Mouse (Mus musculus): ENCODE results near the gene Gm11639. TPM values are rescaled to one million over a fixed set of nuclear protein-coding genes. Genes with fewer than 3 reads are reported as not detected.

Gene Gm11639
- polyA plus RNA-seq, 1 experiment from 2014 or later: not detected

DNA sequence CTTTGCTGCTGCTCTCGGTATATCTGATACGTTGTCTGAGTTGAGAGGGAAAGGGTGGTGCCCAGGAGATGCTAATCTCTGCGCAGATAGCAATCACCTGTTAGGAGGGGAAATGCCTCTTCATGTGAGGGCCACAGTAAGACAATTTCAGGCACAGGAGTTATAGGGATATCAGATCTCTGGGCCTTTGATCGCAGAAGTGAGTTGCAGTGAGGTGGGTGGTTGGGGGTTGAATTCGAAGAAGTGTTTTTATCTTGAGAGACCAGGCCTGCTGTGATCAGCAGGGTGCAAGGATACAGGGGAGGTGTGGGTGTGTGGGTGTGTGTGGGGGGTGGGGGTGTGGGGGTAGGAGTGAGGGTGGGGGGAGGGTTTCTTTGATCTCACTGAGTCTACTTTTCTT, 24.4 kb upstream of the Gm11639 start:
- WGBS: 82% methylated on average over 5 of the region's 5 CpGs
- no peak overlapping the region for H3K4me3 ChIP-seq
- H3K4me1 ChIP-seq: no peaks in the 10 kb centered on the region
- no peaks in the 10 kb centered on the region for H3K9me3 ChIP-seq (replicated peaks)
- H3K27ac ChIP-seq: no peak overlapping the region
- H3K27me3 ChIP-seq (ENCODE audit: low read depth, poor library complexity, severe bottlenecking): no peaks in the 10 kb centered on the region
- no peaks in the 10 kb centered on the region for H3K36me3 ChIP-seq
- DNase-seq (ENCODE audit: low spot score): no peak

DNA sequence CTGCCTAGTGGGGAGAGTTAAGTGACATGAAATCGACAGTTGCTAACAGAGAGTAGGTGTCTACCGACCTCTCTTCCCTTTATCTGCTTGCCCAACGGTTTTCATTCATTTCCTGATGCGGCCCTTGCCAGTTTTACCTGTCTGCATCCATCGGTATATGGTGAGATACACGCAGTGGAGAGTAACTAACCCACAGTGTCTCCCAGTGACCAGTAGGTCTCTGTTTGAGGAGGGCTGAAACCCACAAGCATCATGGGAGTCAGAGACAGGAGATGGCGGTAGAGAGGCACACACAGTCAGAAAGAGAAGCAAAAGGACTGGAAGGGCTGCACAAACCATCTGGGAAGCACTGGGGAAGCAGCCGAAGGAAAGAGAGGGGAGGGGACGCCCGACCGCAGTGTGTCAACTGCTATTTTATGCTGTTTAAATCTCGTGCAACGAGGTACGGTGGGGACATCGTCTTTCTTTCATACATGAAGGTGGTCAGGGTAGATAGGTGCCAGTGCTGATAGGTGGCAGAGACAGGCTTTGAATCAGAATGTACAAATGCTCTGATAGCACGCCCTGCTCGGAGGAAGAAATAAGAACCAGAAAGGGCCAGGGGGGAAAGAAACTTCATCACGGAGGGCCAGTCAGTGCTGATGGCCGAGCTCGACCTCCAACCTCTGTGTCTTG, 23.8 kb upstream of the Gm11639 start:
- H3K4me3 ChIP-seq: no peak overlapping the region
- no peak for DNase-seq (ENCODE audit: low spot score)
- no peaks in the 10 kb centered on the region for H3K9me3 ChIP-seq (replicated peaks)
- H3K4me1 ChIP-seq: no peaks in the 10 kb centered on the region
- no peaks in the 10 kb centered on the region for H3K27me3 ChIP-seq (ENCODE audit: low read depth, poor library complexity, severe bottlenecking)
- no peak overlapping the region for H3K27ac ChIP-seq
- 79% methylated on average over 20 of the region's 20 CpGs for WGBS
- no peaks in the 10 kb centered on the region for H3K36me3 ChIP-seq

DNA sequence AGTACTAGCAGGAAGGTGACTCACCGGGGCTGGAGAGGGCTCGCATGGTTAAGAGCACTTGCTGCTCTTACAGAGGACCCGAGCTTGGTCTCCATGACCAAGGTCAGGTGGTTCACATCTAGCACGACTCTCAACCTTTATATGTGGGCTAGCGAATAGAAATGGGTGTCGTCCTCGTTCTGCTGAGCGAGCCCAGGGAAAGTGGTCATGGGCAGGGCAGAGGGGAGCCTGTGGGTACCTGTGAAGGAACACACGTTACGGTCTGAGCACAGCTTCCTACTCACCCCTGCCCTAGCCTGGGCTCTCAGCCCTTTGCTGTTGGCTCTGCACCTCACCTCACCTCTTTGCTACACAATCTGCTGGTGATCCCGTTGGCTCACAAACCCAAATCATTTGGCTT, 22.9 kb upstream of the Gm11639 start:
- Histone ChIP-seq H3K4me1 (no peaks in the 10 kb centered on the region), H3K9me3 (replicated peaks) (no peaks in the 10 kb centered on the region), H3K27ac (no peak overlapping the region), H3K27me3 (ENCODE audit: low read depth, poor library complexity, severe bottlenecking) (no peaks in the 10 kb centered on the region), H3K36me3 (no peaks in the 10 kb centered on the region), H3K4me3 (no peak overlapping the region)
- DNase-seq (ENCODE audit: low spot score): no peak
- WGBS: 88% methylated on average over 11 of the region's 11 CpGs

DNA sequence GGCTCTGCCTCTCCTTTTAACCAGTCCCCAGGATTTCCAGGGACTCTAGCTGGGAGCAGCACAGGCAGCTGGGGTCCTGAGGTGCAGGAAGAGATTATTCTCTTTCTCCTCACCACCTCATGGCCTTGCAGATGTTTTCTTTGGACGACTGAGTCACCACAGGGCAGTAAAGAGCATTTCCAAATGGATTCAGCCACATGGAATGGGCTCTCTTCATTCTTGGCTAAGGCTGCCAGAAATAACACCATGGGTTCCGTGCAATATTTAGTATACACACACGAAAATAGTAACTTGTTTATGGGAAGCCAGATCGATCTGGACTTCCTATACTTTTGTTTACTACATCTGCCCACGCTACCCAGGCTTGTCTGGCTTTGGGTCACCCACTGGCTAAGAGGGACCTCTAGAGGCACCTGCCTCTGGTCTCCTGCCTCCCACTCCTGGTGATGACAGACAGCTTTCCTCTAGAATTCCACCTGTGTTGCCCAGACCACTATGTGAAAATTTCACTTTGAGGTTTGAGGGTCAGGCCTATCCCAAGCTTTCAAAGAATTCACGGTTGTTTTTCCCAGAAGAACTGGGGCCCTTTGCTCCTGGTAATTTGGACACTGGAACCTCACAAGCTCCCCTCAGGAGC, 22.1 kb upstream of the Gm11639 start:
- H3K27me3 ChIP-seq (ENCODE audit: low read depth, poor library complexity, severe bottlenecking): no peaks in the 10 kb centered on the region
- H3K4me1 ChIP-seq: no peaks in the 10 kb centered on the region
- H3K4me3 ChIP-seq: no peak overlapping the region
- 85% methylated on average over 6 of the region's 6 CpGs for WGBS
- no peaks in the 10 kb centered on the region for H3K9me3 ChIP-seq (replicated peaks)
- no peak overlapping the region for H3K27ac ChIP-seq
- DNase-seq (ENCODE audit: low spot score): no peak
- H3K36me3 ChIP-seq: no peaks in the 10 kb centered on the region

DNA sequence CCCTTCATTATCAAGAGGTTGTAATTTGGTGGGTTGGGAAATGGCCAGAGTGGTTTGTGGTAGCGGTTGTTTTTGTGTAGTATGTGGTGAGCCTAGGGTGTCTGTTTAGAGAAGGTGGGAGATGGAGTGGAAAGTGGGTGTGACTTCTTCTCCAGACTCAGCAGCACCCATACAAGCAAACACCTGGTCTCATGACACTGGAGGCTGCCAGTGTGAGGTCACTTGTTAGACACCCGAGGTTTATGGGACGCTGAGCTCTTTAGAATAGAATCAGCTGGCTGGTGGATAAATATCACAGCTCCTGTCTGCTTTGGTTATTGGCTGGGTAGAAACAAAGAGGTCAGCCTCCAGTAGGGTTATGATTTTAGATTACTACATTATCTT, 21.6 kb upstream of the Gm11639 start:
- Histone ChIP-seq H3K4me3 (no peak overlapping the region), H3K27me3 (ENCODE audit: low read depth, poor library complexity, severe bottlenecking) (no peaks in the 10 kb centered on the region), H3K36me3 (no peaks in the 10 kb centered on the region), H3K27ac (no peak overlapping the region), H3K9me3 (replicated peaks) (no peaks in the 10 kb centered on the region), H3K4me1 (no peaks in the 10 kb centered on the region)
- WGBS: 86% methylated on average over 3 of the region's 3 CpGs
- DNase-seq (ENCODE audit: low spot score): no peak

DNA sequence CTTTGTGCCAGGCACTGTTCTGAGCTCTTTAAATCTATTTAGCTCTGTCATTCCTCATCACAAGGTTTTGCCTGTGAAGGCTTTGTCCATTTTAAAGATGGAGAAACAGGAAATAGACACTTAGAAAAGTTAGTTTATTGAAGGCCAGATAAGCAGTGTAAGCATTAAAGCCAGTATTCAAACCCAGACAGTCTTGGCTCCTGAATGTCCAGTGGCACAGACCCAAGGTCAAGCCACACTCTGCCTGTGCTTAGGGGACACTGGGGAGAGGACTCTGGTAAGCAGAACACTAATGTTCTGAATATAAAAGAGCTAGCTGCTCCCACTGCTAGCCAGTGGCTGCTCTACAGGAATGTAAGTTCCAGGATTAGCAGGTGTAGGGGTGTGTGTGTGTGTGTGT, 21.1 kb upstream of the Gm11639 start:
- H3K27me3 ChIP-seq (ENCODE audit: low read depth, poor library complexity, severe bottlenecking): no peaks in the 10 kb centered on the region
- no peak for DNase-seq (ENCODE audit: low spot score)
- H3K4me3 ChIP-seq: no peak overlapping the region
- H3K27ac ChIP-seq: no peak overlapping the region
- no peaks in the 10 kb centered on the region for H3K9me3 ChIP-seq (replicated peaks)
- H3K36me3 ChIP-seq: no peaks in the 10 kb centered on the region
- no peaks in the 10 kb centered on the region for H3K4me1 ChIP-seq

DNA sequence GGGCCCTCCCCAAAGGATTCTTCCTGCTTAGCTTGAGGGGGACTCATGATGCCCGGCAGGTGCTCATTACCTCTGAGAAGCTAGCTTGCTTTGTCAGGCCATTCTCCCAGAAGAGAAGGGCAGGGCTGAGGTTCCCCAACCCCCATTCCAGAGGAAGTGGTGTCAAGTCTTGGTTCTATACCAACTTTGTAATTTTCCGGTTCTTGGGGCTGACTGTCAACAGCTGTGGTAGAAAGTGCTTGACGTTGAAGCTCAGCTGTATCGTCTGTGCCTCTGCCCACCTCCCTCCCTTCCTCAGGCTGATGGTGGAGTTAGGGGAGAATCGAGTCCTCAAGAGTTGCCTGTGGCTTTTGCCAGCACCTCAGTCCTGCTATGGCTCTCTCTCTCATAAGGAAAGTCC, 18.1 kb upstream of the Gm11639 start:
- Histone ChIP-seq H3K27me3 (ENCODE audit: low read depth, poor library complexity, severe bottlenecking) (no peaks in the 10 kb centered on the region), H3K27ac (no peak overlapping the region), H3K4me1 (no peaks in the 10 kb centered on the region), H3K4me3 (no peak overlapping the region), H3K36me3 (no peaks in the 10 kb centered on the region), H3K9me3 (replicated peaks) (no peaks in the 10 kb centered on the region)
- 79% methylated on average over 5 of the region's 5 CpGs for WGBS
- no peak for DNase-seq (ENCODE audit: low spot score)

DNA sequence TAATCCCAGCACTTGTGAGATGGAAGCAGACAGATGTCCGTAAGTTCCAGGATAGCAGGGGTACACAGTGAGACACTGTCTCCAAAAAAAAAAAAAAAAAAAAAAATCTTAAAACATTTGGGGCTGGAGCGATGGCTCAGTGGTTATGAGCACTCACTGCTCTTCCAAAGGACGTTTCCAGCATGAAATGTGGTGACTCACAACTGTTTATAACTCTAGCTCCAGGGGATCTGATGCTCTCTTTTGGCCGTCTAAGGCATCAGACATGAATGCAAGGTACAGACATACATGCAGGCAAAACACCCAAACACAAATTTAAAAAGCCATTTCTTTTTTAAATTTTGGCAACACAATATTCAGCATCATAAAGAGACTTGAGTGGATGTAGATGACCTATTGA, 12.1 kb upstream of the Gm11639 start:
- H3K4me1 ChIP-seq: no peaks in the 10 kb centered on the region
- no peak overlapping the region for H3K4me3 ChIP-seq
- 76% methylated on average over 4 of the region's 4 CpGs for WGBS
- H3K36me3 ChIP-seq: no peaks in the 10 kb centered on the region
- H3K27me3 ChIP-seq (ENCODE audit: low read depth, poor library complexity, severe bottlenecking): no peaks in the 10 kb centered on the region
- no peak for DNase-seq (ENCODE audit: low spot score)
- no peaks in the 10 kb centered on the region for H3K9me3 ChIP-seq (replicated peaks)
- H3K27ac ChIP-seq: no peak overlapping the region

DNA sequence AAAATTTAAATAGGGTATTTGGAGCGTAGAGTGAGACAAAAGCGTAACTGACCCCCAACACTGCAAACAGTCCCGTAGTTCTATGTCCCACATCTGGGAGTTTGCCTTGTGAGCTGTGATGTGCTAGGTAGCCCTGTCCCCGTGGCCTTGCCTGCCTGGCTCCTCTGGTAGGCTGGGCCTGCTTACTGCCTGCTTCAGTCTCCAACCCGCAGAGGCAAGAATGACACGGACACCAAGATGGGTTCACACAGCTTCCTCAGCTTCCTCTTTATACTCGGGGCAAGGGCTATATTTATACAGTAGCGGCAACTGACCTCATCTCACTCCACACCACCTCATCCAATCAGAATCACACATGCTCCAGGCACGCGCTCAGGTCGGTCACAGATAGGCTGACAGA, 10.7 kb upstream of the Gm11639 start:
- DNase-seq (ENCODE audit: low spot score): no peak
- Histone ChIP-seq H3K27me3 (ENCODE audit: low read depth, poor library complexity, severe bottlenecking) (no peaks in the 10 kb centered on the region), H3K9me3 (replicated peaks) (no peaks in the 10 kb centered on the region), H3K4me3 (no peak overlapping the region), H3K27ac (no peak overlapping the region), H3K36me3 (no peaks in the 10 kb centered on the region), H3K4me1 (no peaks in the 10 kb centered on the region)
- WGBS: 95% methylated on average over 11 of the region's 11 CpGs

DNA sequence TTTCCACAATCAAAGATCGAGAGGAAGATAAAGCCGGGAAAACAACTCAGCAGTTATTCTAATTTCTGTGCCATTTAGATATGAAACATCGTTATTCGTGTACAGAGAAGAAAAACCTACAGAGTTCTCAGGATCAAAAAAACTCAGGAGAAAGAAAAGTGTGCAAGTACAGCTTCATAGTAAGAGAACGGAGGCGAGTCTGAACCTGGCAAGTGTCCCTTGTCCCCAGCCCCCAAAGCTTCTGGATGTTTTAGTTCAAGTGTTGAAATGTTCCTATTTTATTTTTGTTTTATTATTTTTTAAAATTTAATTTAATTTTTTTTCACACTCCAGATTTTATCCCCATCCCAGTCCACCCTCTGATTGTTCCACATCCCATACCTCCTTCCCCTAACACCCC, 7.7 kb downstream of the Gm11639 start:
- H3K27me3 ChIP-seq (ENCODE audit: low read depth, poor library complexity, severe bottlenecking): no peaks in the 10 kb centered on the region
- 94% methylated on average over 6 of the region's 6 CpGs for WGBS
- DNase-seq (ENCODE audit: low spot score): no peak

DNA sequence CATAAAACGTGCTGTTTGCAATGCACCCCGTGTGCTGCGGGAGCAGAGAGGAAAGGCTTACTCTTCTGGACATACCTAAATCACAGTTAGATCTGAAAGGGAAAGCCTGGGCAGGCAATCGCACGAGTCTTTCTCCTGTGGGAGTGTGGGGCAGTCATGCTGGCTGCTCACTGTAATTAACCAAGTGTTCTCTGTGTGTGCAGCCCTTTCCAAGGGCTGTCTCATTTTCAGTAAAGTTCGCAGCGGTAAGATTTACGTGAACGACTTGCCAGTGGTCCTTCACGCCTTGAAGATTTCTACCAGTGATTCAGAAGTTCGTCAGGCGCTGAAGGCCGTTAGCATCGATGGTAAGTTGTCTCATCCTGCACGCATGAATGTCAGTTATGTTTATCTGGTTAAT, 18.6 kb downstream of the Gm11639 start:
- Histone ChIP-seq H3K4me3 (no peak overlapping the region), H3K27me3 (ENCODE audit: low read depth, poor library complexity, severe bottlenecking) (no peaks in the 10 kb centered on the region), H3K27ac (no peak overlapping the region), H3K9me3 (replicated peaks) (no peaks in the 10 kb centered on the region), H3K36me3 (no peaks in the 10 kb centered on the region), H3K4me1 (no peaks in the 10 kb centered on the region)
- WGBS: 69% methylated on average over 15 of the region's 15 CpGs
- DNase-seq (ENCODE audit: low spot score): no peak

More for the DNA sequence above, 7.7 kb downstream of the Gm11639 start:
- Histone ChIP-seq H3K9me3 (replicated peaks) (no peaks in the 10 kb centered on the region), H3K4me1 (no peaks in the 10 kb centered on the region), H3K4me3 (no peak overlapping the region), H3K27ac (no peak overlapping the region), H3K36me3 (no peaks in the 10 kb centered on the region)

DNA sequence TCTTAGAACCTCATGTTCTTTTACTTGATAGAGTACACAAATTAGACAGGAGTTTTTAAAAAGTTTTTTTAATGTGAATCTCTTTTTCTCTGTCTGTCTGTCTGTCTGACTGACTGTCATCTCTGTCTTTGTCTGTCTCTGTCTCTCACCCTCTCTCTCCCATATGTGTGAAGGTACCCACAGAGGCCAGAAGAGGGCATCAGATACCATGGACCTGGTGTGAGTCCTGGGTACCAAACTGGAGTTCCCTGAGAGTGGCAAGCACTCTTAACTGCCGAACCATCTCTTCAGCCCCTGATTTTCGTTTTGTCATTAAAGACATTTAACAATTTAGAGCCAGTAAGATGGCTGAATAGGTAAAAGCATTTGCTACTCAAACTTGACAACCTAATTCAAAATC, 21.6 kb downstream of the Gm11639 start:
- Histone ChIP-seq H3K36me3 (no peaks in the 10 kb centered on the region), H3K4me3 (no peak overlapping the region), H3K4me1 (no peaks in the 10 kb centered on the region), H3K27ac (no peak overlapping the region), H3K27me3 (ENCODE audit: low read depth, poor library complexity, severe bottlenecking) (no peaks in the 10 kb centered on the region), H3K9me3 (replicated peaks) (no peaks in the 10 kb centered on the region)
- 68% methylated on average over 2 of the region's 2 CpGs for WGBS
- no peak for DNase-seq (ENCODE audit: low spot score)

DNA sequence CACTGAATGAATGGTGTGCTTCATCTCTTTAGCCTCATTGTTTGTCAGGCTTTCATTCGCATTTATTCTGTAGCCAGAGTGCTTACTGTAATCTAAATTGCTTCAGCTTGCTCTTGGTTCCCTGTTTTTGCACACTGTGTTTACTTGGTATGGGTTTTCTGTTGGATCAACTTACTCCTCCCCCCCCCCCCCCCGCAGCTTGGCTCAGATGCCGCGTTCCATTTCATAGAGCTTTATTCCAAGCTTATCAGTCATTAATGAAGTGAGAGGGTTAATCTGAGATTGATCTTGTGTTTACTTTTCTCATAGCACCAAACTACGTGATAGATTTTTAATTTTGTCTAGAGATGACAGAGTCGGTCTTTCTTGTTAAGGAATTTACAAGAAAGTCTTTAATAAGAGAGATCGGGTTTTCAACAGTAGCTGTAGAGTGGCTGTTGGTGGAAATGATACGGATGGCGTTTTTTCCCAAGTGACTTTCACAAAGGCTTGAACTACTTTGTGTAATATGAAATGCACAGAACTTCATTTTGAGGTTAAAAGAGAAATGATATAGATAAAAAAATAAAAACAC, 59.6 kb downstream of the Gm11639 start:
- DNase-seq (ENCODE audit: low spot score): no peak
- no peaks in the 10 kb centered on the region for H3K36me3 ChIP-seq
- H3K9me3 ChIP-seq (replicated peaks): no peaks in the 10 kb centered on the region
- no peaks in the 10 kb centered on the region for H3K4me1 ChIP-seq
- no peaks in the 10 kb centered on the region for H3K27me3 ChIP-seq (ENCODE audit: low read depth, poor library complexity, severe bottlenecking)
- H3K4me3 ChIP-seq: no peak overlapping the region
- H3K27ac ChIP-seq: no peak overlapping the region
- 93% methylated on average over 9 of the region's 9 CpGs for WGBS
